Mouse (Mus musculus) limb, embryonic 14.5 days (tissue): ENCODE measurements around the gene Tcf7l1. TPM values are rescaled to one million over a fixed set of nuclear protein-coding genes. Genes with fewer than 3 reads are reported as not detected.
A peak's percentile ranks its signal among the peaks of the same experiment; 100 is the strongest.

Experiments used
- ATAC-seq: fragments of 200-750 bp; cut with Nextera tagmentation; 2 replicates; pipeline ENCODE4 v1.8.0; 2017; ENCODE audit warnings: low read depth, moderate number of reproducible peaks, moderate TSS enrichment; ENCODE audit not compliant: low FRiP score
- DNase-seq: peaks from one replicate; pipeline ENCODE4 v3.0.0-alpha.2; 2015; ENCODE audit warnings: low spot score
- H3K27ac ChIP-seq: fragments of 300-500 bp; sonication (generic); replicated peaks from 2 replicates; pipeline ENCODE4 v1.5.1; 2014; ENCODE audit warnings: low read depth, mild to moderate bottlenecking, low read length, moderate library complexity, mixed read lengths
- H3K27me3 ChIP-seq: fragments of 300-500 bp; sonication (generic); 2 replicates; pipeline ENCODE4 v1.6.1; 2014; ENCODE audit warnings: low read length, mixed read lengths; ENCODE audit not compliant: control insufficient read depth, insufficient read depth
- H3K36me3 ChIP-seq: fragments of 300-500 bp; sonication (generic); 2 replicates; pipeline ENCODE4 v1.6.1; 2014; ENCODE audit warnings: mild to moderate bottlenecking, low read length, moderate library complexity, mixed read lengths; ENCODE audit not compliant: control insufficient read depth, insufficient read depth
- H3K4me1 ChIP-seq: fragments of 300-500 bp; sonication (generic); 2 replicates; pipeline ENCODE4 v1.6.1; 2014; ENCODE audit warnings: antibody characterized with exemption, low read length, mixed read lengths; ENCODE audit not compliant: control insufficient read depth, insufficient read depth
- H3K4me2 ChIP-seq: fragments of 300-500 bp; sonication (generic); replicated peaks from 2 replicates; pipeline ENCODE4 v1.6.1; 2014; ENCODE audit warnings: low read depth, mild to moderate bottlenecking, low read length, moderate library complexity; ENCODE audit not compliant: severe bottlenecking
- H3K4me3 ChIP-seq: fragments of 300-500 bp; sonication (generic); replicated peaks from 2 replicates; pipeline ENCODE4 v1.5.1; 2014; ENCODE audit warnings: low read length
- H3K9ac ChIP-seq: fragments of 300-500 bp; sonication (generic); 2 replicates; pipeline ENCODE4 v1.6.1; 2014; ENCODE audit warnings: mild to moderate bottlenecking, low read depth, low read length, moderate library complexity; ENCODE audit not compliant: severe bottlenecking
- H3K9me3 ChIP-seq: fragments of 300-500 bp; sonication (generic); 2 replicates; pipeline ENCODE4 v1.6.1; 2016; ENCODE audit warnings: low read length; ENCODE audit not compliant: control insufficient read depth
- POLR2A ChIP-seq: fragments of 200-500 bp; IDR thresholded peaks from 2 replicates; pipeline ENCODE4 v1.8.0; 2012; ENCODE audit warnings: inconsistent platforms, mild to moderate bottlenecking, moderate library complexity, borderline replicate concordance; ENCODE audit not compliant: insufficient read depth, insufficient read length; ENCODE audit errors: extremely low read depth
- WGBS: fragments of 180-500 bp; shearing (Covaris S2); extraction: QIAGEN DNeasy Blood & Tissue Kit; methylation state at CpG from one replicate; pipeline ENCODE4 v1.1.7; 2014; 5-methylcytosine and 5-hydroxymethylcytosine counted together
- polyA plus RNA-seq, 2 experiments: library from polyadenylated mRNA; depleted of rRNA in 1 of 2; stranded (reverse) in 1 of 2; unstranded in 1 of 2; fragments of >200 nt; fragmentation: Nextera tagmentation in 1 of 2; extraction: Ambion mirVana in 1 of 2; gene quantifications; 2 replicates each; pipeline versions ENCODE4 v1.2.1 to v1.2.3; 2012 to 2014

The Tcf7l1 gene
- polyA plus RNA-seq, 2 experiments: 47.9 to 78.1 TPM

DNA sequence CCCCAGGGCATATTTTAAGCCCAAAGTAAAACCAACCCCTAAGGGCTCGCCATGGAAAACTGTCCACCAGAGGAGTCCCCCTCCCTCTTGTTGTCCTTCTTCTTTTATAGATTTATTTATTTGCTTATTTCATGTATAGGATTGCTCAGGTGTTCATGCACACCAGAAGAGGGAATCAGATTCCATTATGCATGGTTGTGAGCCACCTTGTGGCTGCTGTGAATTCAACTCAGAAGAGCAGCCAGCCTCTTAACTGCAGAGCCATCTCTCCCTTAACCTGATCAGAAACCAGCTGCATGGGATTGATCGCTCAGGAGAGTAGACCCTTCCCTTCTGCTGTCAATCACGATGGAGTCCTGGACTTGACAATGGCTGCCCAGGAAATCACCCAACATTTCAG lies 152.1 kb downstream of the Tcf7l1 start:
- no peak overlapping the region for H3K9ac ChIP-seq
- no peak for ATAC-seq
- H3K4me3 ChIP-seq: no peak overlapping the region
- 77% methylated on average over 3 of the region's 3 CpGs for WGBS
- no peak for DNase-seq
- H3K4me2 ChIP-seq: no peak overlapping the region
- H3K9me3 ChIP-seq: no peaks in the 10 kb centered on the region
- peaks cover 29% of the 10 kb centered on the region for H3K36me3 ChIP-seq
- H3K4me1 ChIP-seq: peaks cover 4% of the 10 kb centered on the region; the same call in 1 of the 2 replicates
- no peaks in the 10 kb centered on the region for H3K27me3 ChIP-seq
- no peak overlapping the region for H3K27ac ChIP-seq
- TF ChIP-seq POLR2A: no peak

DNA sequence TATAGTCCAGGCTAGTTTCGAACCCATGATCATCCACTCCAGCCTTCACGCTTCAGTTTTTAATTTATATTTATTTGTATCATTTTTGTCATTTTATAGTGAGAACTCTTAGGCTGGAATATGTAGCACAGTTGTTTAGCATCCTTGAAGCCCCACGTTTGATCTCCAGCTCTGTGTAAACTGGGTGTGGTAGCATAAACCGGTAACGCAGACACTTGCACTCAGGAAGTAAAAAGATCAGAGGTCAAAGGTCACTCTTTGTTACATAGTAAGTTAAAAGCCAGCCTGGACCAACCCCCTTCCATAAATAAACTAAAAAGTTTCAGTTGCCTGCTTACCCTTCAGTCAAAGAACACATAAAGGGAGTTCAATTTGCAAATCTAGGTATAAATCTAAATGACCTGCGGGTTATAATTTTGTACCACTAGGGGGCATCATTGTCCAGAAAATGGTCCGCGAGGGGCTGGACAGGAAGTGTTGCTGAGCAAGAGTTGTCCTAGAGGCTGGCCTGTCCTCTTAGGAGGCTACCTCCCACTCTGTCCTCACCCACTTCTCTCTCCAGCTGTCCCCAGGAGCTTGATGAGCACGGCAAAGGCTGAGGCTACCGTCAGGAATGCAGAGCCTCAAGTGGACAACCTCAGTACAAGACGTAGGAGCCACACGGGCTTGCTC lies 153.2 kb downstream of the Tcf7l1 start:
- peak; percentile 71 for DNase-seq
- H3K4me2 ChIP-seq: 0 out of 2 replicates have a peak overlapping the region, but pooled peaks have one; percentile 10
- no peaks in the 10 kb centered on the region for H3K9me3 ChIP-seq
- no peak overlapping the region for H3K4me3 ChIP-seq
- H3K27me3 ChIP-seq: no peaks in the 10 kb centered on the region
- H3K9ac ChIP-seq: no peak overlapping the region
- WGBS: 40% methylated on average over 12 of the region's 12 CpGs
- ATAC-seq: peak; percentile 58; the same call in 1 of the 2 replicates
- peaks cover 36% of the 10 kb centered on the region for H3K36me3 ChIP-seq
- TF ChIP-seq POLR2A: no peak
- no peak overlapping the region for H3K27ac ChIP-seq
- peaks cover 4% of the 10 kb centered on the region; the same call in 1 of the 2 replicates for H3K4me1 ChIP-seq

DNA sequence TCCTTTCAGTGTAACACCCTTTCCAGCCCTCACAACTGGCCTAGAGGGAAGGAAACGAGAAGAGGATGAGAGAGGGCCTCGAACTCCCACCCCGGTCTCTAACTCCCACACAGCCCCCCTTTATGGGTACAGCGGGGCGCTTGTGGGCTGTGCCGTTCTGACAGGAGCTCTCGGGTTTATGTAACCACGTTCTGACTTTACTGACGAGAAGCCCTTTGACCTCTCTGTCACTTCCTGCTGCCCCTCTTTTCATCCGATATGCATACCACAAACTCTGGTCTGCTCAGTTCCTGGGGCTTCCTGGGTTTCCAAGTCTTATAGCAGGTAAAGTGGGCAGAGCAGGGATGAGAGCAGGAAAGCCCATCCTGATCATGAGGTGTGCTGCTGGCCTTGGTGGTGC lies 154.7 kb downstream of the Tcf7l1 start:
- H3K4me2 ChIP-seq: no peak overlapping the region
- no peak for TF ChIP-seq POLR2A
- H3K4me1 ChIP-seq: peaks cover 4% of the 10 kb centered on the region; the same call in 1 of the 2 replicates
- H3K36me3 ChIP-seq: peaks cover 52% of the 10 kb centered on the region
- H3K27ac ChIP-seq: no peak overlapping the region
- H3K27me3 ChIP-seq: no peaks in the 10 kb centered on the region
- no peak overlapping the region for H3K4me3 ChIP-seq
- no peaks in the 10 kb centered on the region for H3K9me3 ChIP-seq
- ATAC-seq (no peak), DNase-seq (no peak)
- 72% methylated on average over 10 of the region's 10 CpGs for WGBS
- H3K9ac ChIP-seq: no peak overlapping the region

DNA sequence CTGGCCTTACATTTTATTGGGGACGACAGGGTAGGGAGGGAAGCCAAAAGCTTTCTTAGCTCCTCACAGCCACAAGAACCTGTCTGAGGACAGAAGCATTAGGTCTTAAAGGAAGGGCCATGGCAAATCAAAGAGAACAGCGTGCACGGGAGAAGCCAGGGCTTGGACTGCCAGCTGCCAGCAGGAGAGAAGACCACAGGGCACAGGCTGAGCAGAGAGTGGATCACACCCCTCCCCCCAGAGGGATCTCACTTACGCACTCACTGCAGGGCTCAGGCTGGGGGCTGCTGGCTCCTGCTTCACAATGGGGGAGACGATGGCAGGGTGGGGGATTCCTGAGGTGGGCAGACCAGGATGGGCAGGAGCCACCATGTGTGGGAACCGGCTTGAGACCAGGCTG lies 157.4 kb downstream of the Tcf7l1 start:
- H3K9ac ChIP-seq: no peak overlapping the region
- H3K27me3 ChIP-seq: no peaks in the 10 kb centered on the region
- no peak overlapping the region for H3K27ac ChIP-seq
- H3K4me1 ChIP-seq: peaks cover 4% of the 10 kb centered on the region; the same call in 1 of the 2 replicates
- ATAC-seq (no peak), DNase-seq (no peak)
- no peak overlapping the region for H3K4me2 ChIP-seq
- H3K9me3 ChIP-seq: no peaks in the 10 kb centered on the region
- TF ChIP-seq POLR2A: no peak
- WGBS: 69% methylated on average over 6 of the region's 6 CpGs
- H3K4me3 ChIP-seq: no peak overlapping the region
- peaks cover 72% of the 10 kb centered on the region for H3K36me3 ChIP-seq

DNA sequence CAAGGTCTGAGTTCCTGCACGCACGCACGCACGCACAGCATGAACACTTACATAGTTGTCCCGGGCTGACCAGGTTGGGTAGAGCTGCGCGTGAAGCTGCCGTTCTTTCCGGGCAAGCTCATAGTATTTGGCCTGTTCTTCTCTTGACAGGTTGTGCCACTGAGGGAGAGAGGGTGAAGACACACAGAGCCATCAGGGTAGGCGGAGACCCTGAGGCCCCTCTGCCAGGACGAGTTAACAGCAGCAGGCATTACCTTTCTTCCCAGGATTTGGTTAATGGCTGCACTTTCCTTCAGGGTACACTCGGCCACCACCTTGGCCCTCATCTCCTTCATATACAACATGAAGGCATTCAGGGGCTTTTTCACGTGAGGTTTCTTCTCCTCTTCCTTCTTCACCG lies 158.1 kb downstream of the Tcf7l1 start:
- H3K36me3 ChIP-seq: peaks cover 79% of the 10 kb centered on the region
- DNase-seq (no peak), ATAC-seq (no peak)
- H3K9ac ChIP-seq: no peak overlapping the region
- no peak for TF ChIP-seq POLR2A
- H3K27ac ChIP-seq: no peak overlapping the region
- H3K9me3 ChIP-seq: no peaks in the 10 kb centered on the region
- 93% methylated on average over 14 of the region's 14 CpGs for WGBS
- no peak overlapping the region for H3K4me2 ChIP-seq
- H3K27me3 ChIP-seq: no peaks in the 10 kb centered on the region
- H3K4me1 ChIP-seq: no peaks in the 10 kb centered on the region; the same call in 1 of the 2 replicates
- no peak overlapping the region for H3K4me3 ChIP-seq
